Mouse (Mus musculus) MEL (cell line): ENCODE measurements around the gene Upb1.

Experiments used
- CTCF ChIP-seq, 3 experiments: IDR thresholded peaks in 2 of 3; conservative IDR thresholded peaks in 1 of 3; 2 replicates each; pipeline ENCODE4 v1.5.1; 2011 to 2012; ENCODE audit warnings: low read length in 3 of 3, low read depth in 2 of 3, mild to moderate bottlenecking in 2 of 3, improper control_type of control experiment in 1 of 3, inconsistent platforms in 1 of 3, mixed read lengths in 1 of 3, moderate library complexity in 1 of 3; ENCODE audit not compliant: control insufficient read depth in 1 of 3, insufficient read depth in 1 of 3, poor library complexity in 1 of 3, severe bottlenecking in 1 of 3
- MAFK ChIP-seq: IDR thresholded peaks from 2 replicates; pipeline ENCODE4 v1.6.1; 2011; ENCODE audit warnings: low read depth, mild to moderate bottlenecking, low read length, improper control_type of control experiment, borderline replicate concordance
- POLR2A ChIP-seq, 2 experiments: IDR thresholded peaks; 2 replicates each; pipeline ENCODE4 v1.6.1; 2011 to 2012; ENCODE audit warnings: low read length in 2 of 2, mild to moderate bottlenecking in 2 of 2, control low read depth in 1 of 2, improper control_type of control experiment in 1 of 2, low read depth in 1 of 2, moderate library complexity in 1 of 2; ENCODE audit not compliant: control insufficient read depth in 1 of 2, insufficient read depth in 1 of 2, poor library complexity in 1 of 2
- ZKSCAN1 ChIP-seq: IDR thresholded peaks from 2 replicates; pipeline ENCODE4 v1.6.1; 2012; ENCODE audit warnings: low read depth, mild to moderate bottlenecking, inconsistent platforms, low read length, improper control_type of control experiment, moderate library complexity

DNA sequence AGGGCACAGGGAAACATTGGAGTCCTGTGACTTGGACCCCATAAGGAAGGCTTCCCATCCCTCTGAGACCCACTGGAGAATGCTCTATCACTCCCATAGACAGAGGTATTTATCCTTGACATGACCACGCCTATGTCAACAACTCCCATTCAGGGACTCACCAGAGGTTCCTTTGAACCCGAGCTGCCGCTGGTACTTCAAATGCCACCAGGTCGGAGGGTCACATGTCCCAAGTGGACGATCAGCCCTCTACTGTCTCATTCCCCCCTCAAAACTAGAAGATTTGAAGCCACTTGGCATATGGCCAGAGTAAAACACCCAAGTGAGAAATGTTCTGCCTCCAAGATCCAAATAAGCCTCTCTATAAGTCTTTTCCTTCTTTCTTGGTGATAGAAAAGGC, 73.7 kb downstream of the Upb1 start:
- TF ChIP-seq CTCF (IDR thresholded peaks at IDR 0.05 in 2 of 3, conservative IDR thresholded peaks at IDR 0.05 in 1 of 3; ENCODE audit: control insufficient read depth in 1 of 3, insufficient read depth in 1 of 3, low read depth in 2 of 3, low read length in 3 of 3, poor library complexity in 1 of 3, severe bottlenecking in 1 of 3), result no peak
- no peak for TF ChIP-seq POLR2A (IDR thresholded peaks at IDR 0.05; ENCODE audit: control insufficient read depth in 1 of 2, insufficient read depth in 1 of 2, low read depth in 1 of 2, low read length in 2 of 2, poor library complexity in 1 of 2)
- TF ChIP-seq ZKSCAN1, result no peak
- no peak for TF ChIP-seq MAFK
